Mouse (Mus musculus): Measurements from ENCODE around the gene Ccdc154. TPM values are rescaled to one million over a fixed set of nuclear protein-coding genes. Genes with fewer than 3 reads are reported as not detected.

Ccdc154 gene
- polyA plus RNA-seq, 1 experiment from 2014 or later = not detected

Other genes with a start within 250 kb of the Ccdc154 start
- gene Mapk8ip3, start 225.5 kb upstream of the Ccdc154 start, polyA plus RNA-seq (2015; fragmentation: Nextera tagmentation; extraction: Ambion mirVana) = 90.0 and 102 TPM in 2 replicates
- 82.9 and 97.9 TPM in 2 replicates for gene Jpt2, start 201.8 kb upstream of the Ccdc154 start, polyA plus RNA-seq (2015; fragmentation: Nextera tagmentation; extraction: Ambion mirVana)
- gene Cramp1l, start 146.7 kb upstream of the Ccdc154 start, polyA plus RNA-seq (2015; fragmentation: Nextera tagmentation; extraction: Ambion mirVana) = 4.0 and 5.5 TPM in 2 replicates
- 17.1 and 20.8 TPM in 2 replicates for gene Ift140, start 146.4 kb upstream of the Ccdc154 start, polyA plus RNA-seq (2015; fragmentation: Nextera tagmentation; extraction: Ambion mirVana)
- gene Tmem204, start 78.9 kb upstream of the Ccdc154 start, polyA plus RNA-seq (2015; fragmentation: Nextera tagmentation; extraction: Ambion mirVana) = 13.8 and 14.1 TPM in 2 replicates
- gene Telo2, start 46.5 kb upstream of the Ccdc154 start, polyA plus RNA-seq (2015; fragmentation: Nextera tagmentation; extraction: Ambion mirVana) = 54.6 and 60.8 TPM in 2 replicates
- gene Ptx4, start 41.7 kb upstream of the Ccdc154 start, polyA plus RNA-seq (2015; fragmentation: Nextera tagmentation; extraction: Ambion mirVana) = 0.49 TPM in 1 of 2 replicates, not detected in the other
- gene Clcn7, start 29.1 kb upstream of the Ccdc154 start, polyA plus RNA-seq (2015; fragmentation: Nextera tagmentation; extraction: Ambion mirVana) = 28.9 and 34.3 TPM in 2 replicates
- gene Gm38655, start 13.0 kb downstream of the Ccdc154 start, polyA plus RNA-seq (2015; fragmentation: Nextera tagmentation; extraction: Ambion mirVana) = not detected in 2 replicates
- gene BC003965, start 22.1 kb downstream of the Ccdc154 start, polyA plus RNA-seq (2015; fragmentation: Nextera tagmentation; extraction: Ambion mirVana) = 33.8 and 34.1 TPM in 2 replicates
- 16.0 and 17.6 TPM in 2 replicates for gene Unkl, start 25.9 kb downstream of the Ccdc154 start, polyA plus RNA-seq (2015; fragmentation: Nextera tagmentation; extraction: Ambion mirVana)
- gene Gnptg, start 77.7 kb downstream of the Ccdc154 start, polyA plus RNA-seq (2015; fragmentation: Nextera tagmentation; extraction: Ambion mirVana) = 110 and 114 TPM in 2 replicates
- 57.4 and 58.2 TPM in 2 replicates for gene Tsr3, start 77.7 kb downstream of the Ccdc154 start, polyA plus RNA-seq (2015; fragmentation: Nextera tagmentation; extraction: Ambion mirVana)
- gene Baiap3, start 93.9 kb downstream of the Ccdc154 start, polyA plus RNA-seq (2015; fragmentation: Nextera tagmentation; extraction: Ambion mirVana) = 23.4 and 26.0 TPM in 2 replicates
- gene Ube2i, start 112.2 kb downstream of the Ccdc154 start, polyA plus RNA-seq (2015; fragmentation: Nextera tagmentation; extraction: Ambion mirVana) = 409 and 435 TPM in 2 replicates
- gene Prss34, start 135.9 kb downstream of the Ccdc154 start, polyA plus RNA-seq (2015; fragmentation: Nextera tagmentation; extraction: Ambion mirVana) = not detected in 2 replicates
- gene Prss28, start 146.2 kb downstream of the Ccdc154 start, polyA plus RNA-seq (2015; fragmentation: Nextera tagmentation; extraction: Ambion mirVana) = not detected in 2 replicates
- not detected in 2 replicates for gene Prss29, start 156.2 kb downstream of the Ccdc154 start, polyA plus RNA-seq (2015; fragmentation: Nextera tagmentation; extraction: Ambion mirVana)
- not detected in 2 replicates for gene Tpsab1, start 183.1 kb downstream of the Ccdc154 start, polyA plus RNA-seq (2015; fragmentation: Nextera tagmentation; extraction: Ambion mirVana)
- 0.19 and 2.1 TPM in 2 replicates for gene Tpsb2, start 203.8 kb downstream of the Ccdc154 start, polyA plus RNA-seq (2015; fragmentation: Nextera tagmentation; extraction: Ambion mirVana)
- gene Tpsg1, start 206.8 kb downstream of the Ccdc154 start, polyA plus RNA-seq (2015; fragmentation: Nextera tagmentation; extraction: Ambion mirVana) = 0.43 and 0.55 TPM in 2 replicates

Data from hindbrain, embryonic 16.5 days (tissue).